Mouse (Mus musculus): ENCODE results near the gene Ada. TPM values are rescaled to one million over a fixed set of nuclear protein-coding genes. Genes with fewer than 3 reads are reported as not detected.

The Ada gene
- polyA plus RNA-seq, 2 experiments = 8.1 to 9.5 TPM

DNA sequence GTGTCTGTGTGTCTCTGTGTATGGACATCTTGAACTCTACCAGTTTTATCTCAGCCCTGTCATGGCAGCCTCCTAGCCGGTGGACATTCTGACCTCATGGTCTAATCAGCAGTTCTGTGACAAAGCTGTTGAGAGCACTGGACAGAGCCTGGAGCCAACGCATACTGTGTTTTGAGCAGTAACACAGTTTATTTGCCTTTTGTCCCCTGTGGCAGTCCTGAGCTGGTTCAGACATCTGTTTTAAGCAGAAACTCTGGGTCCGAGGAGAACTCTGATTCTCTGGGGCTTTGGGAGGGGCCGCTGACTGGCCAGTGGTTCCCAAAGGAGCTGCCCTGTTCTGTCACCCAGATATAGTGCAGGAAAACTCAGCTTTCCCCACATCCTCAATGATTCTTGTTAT, 33.9 kb upstream of the Ada start:
- DNase-seq (ENCODE audit: low spot score) = no peak
- 77% methylated on average over 4 of the region's 4 CpGs for WGBS
- no peaks in the 10 kb centered on the region for H3K4me1 ChIP-seq (ENCODE audit: control insufficient read depth, insufficient read depth, low read length)
- no peaks in the 10 kb centered on the region for H3K9me3 ChIP-seq (ENCODE audit: control insufficient read depth, low read length)
- no peak for TF ChIP-seq POLR2A (IDR thresholded peaks at IDR 0.05; ENCODE audit: borderline replicate concordance, extremely low read depth, insufficient read depth, insufficient read length)
- no peak for ATAC-seq (ENCODE audit: low FRiP score, low read depth)
- no peaks in the 10 kb centered on the region for H3K27me3 ChIP-seq (ENCODE audit: control insufficient read depth, insufficient read depth, low read length)
- no peak overlapping the region for H3K4me2 ChIP-seq (replicated peaks; ENCODE audit: low read depth, low read length, severe bottlenecking)
- H3K9ac ChIP-seq (ENCODE audit: low read depth, low read length, severe bottlenecking) = no peak overlapping the region
- no peak overlapping the region for H3K4me3 ChIP-seq (replicated peaks; ENCODE audit: low read length)
- H3K27ac ChIP-seq (replicated peaks; ENCODE audit: low read depth, low read length) = no peak overlapping the region
- no peaks in the 10 kb centered on the region for H3K36me3 ChIP-seq (ENCODE audit: control insufficient read depth, insufficient read depth, low read length)

- ATAC-seq (ENCODE audit: low FRiP score, low read depth) (no peak), DNase-seq (ENCODE audit: low spot score) (no peak)
- Histone ChIP-seq H3K9ac (ENCODE audit: low read depth, low read length, severe bottlenecking) (no peak overlapping the region), H3K4me3 (replicated peaks; ENCODE audit: low read length) (no peak overlapping the region), H3K27ac (replicated peaks; ENCODE audit: low read depth, low read length) (no peak overlapping the region), H3K36me3 (ENCODE audit: control insufficient read depth, insufficient read depth, low read length) (no peaks in the 10 kb centered on the region), H3K9me3 (ENCODE audit: control insufficient read depth, low read length) (no peaks in the 10 kb centered on the region), H3K4me2 (replicated peaks; ENCODE audit: low read depth, low read length, severe bottlenecking) (no peak overlapping the region), H3K4me1 (ENCODE audit: control insufficient read depth, insufficient read depth, low read length) (no peaks in the 10 kb centered on the region), H3K27me3 (ENCODE audit: control insufficient read depth, insufficient read depth, low read length) (no peaks in the 10 kb centered on the region)
- WGBS = 87% methylated on average over 6 of the region's 6 CpGs
- no peak for TF ChIP-seq POLR2A (IDR thresholded peaks at IDR 0.05; ENCODE audit: borderline replicate concordance, extremely low read depth, insufficient read depth, insufficient read length)
These were observed 33.3 kb upstream of the Ada start for GRCm38 (mm10) chr2:163783368-163783767.

DNA sequence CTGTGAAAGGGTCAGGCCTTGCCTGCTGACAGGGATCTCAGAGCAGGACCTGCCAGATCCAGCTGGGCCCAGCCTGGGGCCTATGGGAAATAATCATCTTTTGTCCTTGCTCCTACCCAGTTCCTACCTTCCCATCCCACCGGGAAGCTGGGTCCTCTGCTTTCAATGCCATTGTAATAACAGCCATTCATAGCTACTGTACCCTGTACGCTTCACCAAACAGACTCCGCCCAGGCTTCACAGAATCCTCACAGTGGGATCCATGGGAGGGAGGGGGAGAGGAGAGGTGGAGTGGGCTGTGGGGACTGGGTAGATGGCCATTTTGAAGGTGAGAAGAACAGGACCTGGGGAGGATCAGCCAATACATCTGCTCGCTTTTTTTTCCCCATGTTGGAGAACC, 28.9 kb upstream of the Ada start:
- 81% methylated on average over 4 of the region's 4 CpGs for WGBS
- no peak for TF ChIP-seq POLR2A (IDR thresholded peaks at IDR 0.05; ENCODE audit: borderline replicate concordance, extremely low read depth, insufficient read depth, insufficient read length)
- ATAC-seq (ENCODE audit: low FRiP score, low read depth) = no peak

GRCm38 (mm10) chr2:163777061-163777460, 27.0 kb upstream of the Ada start:
- 13% methylated on average over 2 of the region's 2 CpGs for WGBS
- DNase-seq (ENCODE audit: low spot score) = no peak

More for the DNA sequence above, 28.9 kb upstream of the Ada start:
- H3K4me1 ChIP-seq (ENCODE audit: control insufficient read depth, insufficient read depth, low read length) = no peaks in the 10 kb centered on the region
- H3K9me3 ChIP-seq (ENCODE audit: control insufficient read depth, low read length) = no peaks in the 10 kb centered on the region
- H3K27ac ChIP-seq (replicated peaks; ENCODE audit: low read depth, low read length) = no peak overlapping the region
- no peaks in the 10 kb centered on the region for H3K36me3 ChIP-seq (ENCODE audit: control insufficient read depth, insufficient read depth, low read length)
- no peak overlapping the region for H3K9ac ChIP-seq (ENCODE audit: low read depth, low read length, severe bottlenecking)
- H3K27me3 ChIP-seq (ENCODE audit: control insufficient read depth, insufficient read depth, low read length) = no peaks in the 10 kb centered on the region
- no peak overlapping the region for H3K4me2 ChIP-seq (replicated peaks; ENCODE audit: low read depth, low read length, severe bottlenecking)
- DNase-seq (ENCODE audit: low spot score) = no peak
- no peak overlapping the region for H3K4me3 ChIP-seq (replicated peaks; ENCODE audit: low read length)

GRCm38 (mm10) chr2:163776661-163777060, 26.6 kb upstream of the Ada start:
- no peaks in the 10 kb centered on the region for H3K27me3 ChIP-seq (ENCODE audit: control insufficient read depth, insufficient read depth, low read length)
- no peaks in the 10 kb centered on the region for H3K9me3 ChIP-seq (ENCODE audit: control insufficient read depth, low read length)
- H3K36me3 ChIP-seq (ENCODE audit: control insufficient read depth, insufficient read depth, low read length) = no peaks in the 10 kb centered on the region
- H3K4me1 ChIP-seq (ENCODE audit: control insufficient read depth, insufficient read depth, low read length) = no peaks in the 10 kb centered on the region
- TF ChIP-seq POLR2A (IDR thresholded peaks at IDR 0.05; ENCODE audit: borderline replicate concordance, extremely low read depth, insufficient read depth, insufficient read length) = no peak
- no peak overlapping the region for H3K9ac ChIP-seq (ENCODE audit: low read depth, low read length, severe bottlenecking)
- DNase-seq (ENCODE audit: low spot score) = no peak
- 29% methylated on average over 13 of the region's 13 CpGs for WGBS
- no peak for ATAC-seq (ENCODE audit: low FRiP score, low read depth)
- H3K4me3 ChIP-seq (replicated peaks; ENCODE audit: low read length) = no peak overlapping the region
- no peak overlapping the region for H3K27ac ChIP-seq (replicated peaks; ENCODE audit: low read depth, low read length)
- H3K4me2 ChIP-seq (replicated peaks; ENCODE audit: low read depth, low read length, severe bottlenecking) = no peak overlapping the region

More at GRCm38 (mm10) chr2:163777061-163777460, 27.0 kb upstream of the Ada start:
- Histone ChIP-seq H3K27ac (replicated peaks; ENCODE audit: low read depth, low read length) (no peak overlapping the region), H3K36me3 (ENCODE audit: control insufficient read depth, insufficient read depth, low read length) (no peaks in the 10 kb centered on the region), H3K4me2 (replicated peaks; ENCODE audit: low read depth, low read length, severe bottlenecking) (no peak overlapping the region), H3K9ac (ENCODE audit: low read depth, low read length, severe bottlenecking) (no peak overlapping the region), H3K4me3 (replicated peaks; ENCODE audit: low read length) (no peak overlapping the region), H3K27me3 (ENCODE audit: control insufficient read depth, insufficient read depth, low read length) (no peaks in the 10 kb centered on the region), H3K9me3 (ENCODE audit: control insufficient read depth, low read length) (no peaks in the 10 kb centered on the region), H3K4me1 (ENCODE audit: control insufficient read depth, insufficient read depth, low read length) (no peaks in the 10 kb centered on the region)
- ATAC-seq (ENCODE audit: low FRiP score, low read depth) = no peak
- TF ChIP-seq POLR2A (IDR thresholded peaks at IDR 0.05; ENCODE audit: borderline replicate concordance, extremely low read depth, insufficient read depth, insufficient read length) = no peak

- no peak overlapping the region for H3K27ac ChIP-seq (replicated peaks; ENCODE audit: low read depth, low read length)
- H3K9ac ChIP-seq (ENCODE audit: low read depth, low read length, severe bottlenecking) = no peak overlapping the region
- H3K36me3 ChIP-seq (ENCODE audit: control insufficient read depth, insufficient read depth, low read length) = no peaks in the 10 kb centered on the region
- H3K4me2 ChIP-seq (replicated peaks; ENCODE audit: low read depth, low read length, severe bottlenecking) = no peak overlapping the region
- DNase-seq (ENCODE audit: low spot score) (no peak), ATAC-seq (ENCODE audit: low FRiP score, low read depth) (no peak)
- no peaks in the 10 kb centered on the region for H3K27me3 ChIP-seq (ENCODE audit: control insufficient read depth, insufficient read depth, low read length)
- no peak overlapping the region for H3K4me3 ChIP-seq (replicated peaks; ENCODE audit: low read length)
- H3K9me3 ChIP-seq (ENCODE audit: control insufficient read depth, low read length) = no peaks in the 10 kb centered on the region
- WGBS = 84% methylated on average over 8 of the region's 8 CpGs
- H3K4me1 ChIP-seq (ENCODE audit: control insufficient read depth, insufficient read depth, low read length) = no peaks in the 10 kb centered on the region
- TF ChIP-seq POLR2A (IDR thresholded peaks at IDR 0.05; ENCODE audit: borderline replicate concordance, extremely low read depth, insufficient read depth, insufficient read length) = no peak
These were observed 20.7 kb upstream of the Ada start for GRCm38 (mm10) chr2:163770731-163771130.
